In genomic region chr10:61919496-61919895, GRCm38 (mm10) we compare ENCODE assay signal across 11 mouse cellular contexts. TPM values are rescaled to one million over a fixed set of nuclear protein-coding genes. Genes with fewer than 3 reads are reported as not detected.
DNase-seq lines count a peak whose midpoint lies in the region; ATAC-seq lines count a peak whose summit lies in the region.
"Had no signal": no experiment of that assay in that cellular context is flagged by ENCODE, and none has a peak within 500 bp of the region (broad histone marks: within the 10 kb centered on the region; RNA-seq: fewer than 3 reads in every experiment).

No protein-coding gene starts in this region.

- H3K36me3 ChIP-seq in heart, embryonic 13.5 days: peaks cover 25% of the 10 kb centered on the region
- no peaks in the 10 kb centered on the region for H3K36me3 ChIP-seq in neural tube, embryonic 15.5 days
- H3K36me3 ChIP-seq in embryonic facial prominence, embryonic 14.5 days (ENCODE audit: control insufficient read depth, insufficient read depth, low read length): no peaks in the 10 kb centered on the region
- H3K36me3 ChIP-seq in stomach, embryonic 15.5 days: no peaks in the 10 kb centered on the region

- peak overlapping the region; percentile 69 for H3K9ac ChIP-seq in heart, embryonic 13.5 days
- no peak overlapping the region for H3K9ac ChIP-seq in neural tube, embryonic 15.5 days (replicated peaks)
- 0 out of 2 replicates have a peak overlapping the region, but pooled peaks have one; percentile 30 for H3K9ac ChIP-seq in embryonic facial prominence, embryonic 14.5 days (ENCODE audit: low read depth, low read length)
- H3K9ac ChIP-seq in stomach, embryonic 15.5 days: no peak overlapping the region

- peaks cover 47% of the 10 kb centered on the region for H3K4me1 ChIP-seq in heart, embryonic 13.5 days
- peaks cover 11% of the 10 kb centered on the region for H3K4me1 ChIP-seq in neural tube, embryonic 15.5 days
- H3K4me1 ChIP-seq in embryonic facial prominence, embryonic 14.5 days (ENCODE audit: control insufficient read depth, insufficient read depth, low read length): peaks cover 25% of the 10 kb centered on the region
- H3K4me1 ChIP-seq in stomach, embryonic 15.5 days: peaks cover 26% of the 10 kb centered on the region

- no peak for DNase-seq in heart, postnatal 36 days
- DNase-seq in neural tube, embryonic 10.5 days (ENCODE audit: extremely low spot score, low spot score): no peak
- DNase-seq in embryonic facial prominence, embryonic 14.5 days (ENCODE audit: low spot score): no peak
- DNase-seq in embryo, embryonic 9.5 days (ENCODE audit: extremely low spot score): no peak
- no peak for DNase-seq in layer of hippocampus, adult 18-20 months (ENCODE audit: low spot score in 2 of 2)
- DNase-seq: adrenal gland, postnatal 14 days had no signal

- no peak overlapping the region for H3K4me3 ChIP-seq in heart, embryonic 13.5 days
- no peak overlapping the region for H3K4me3 ChIP-seq in neural tube, embryonic 15.5 days (replicated peaks)
- no peak overlapping the region for H3K4me3 ChIP-seq in embryonic facial prominence, embryonic 14.5 days (ENCODE audit: low read depth, low read length)
- H3K4me3 ChIP-seq in stomach, embryonic 15.5 days (replicated peaks): no peak overlapping the region

- peaks cover 13% of the 10 kb centered on the region for H3K9me3 ChIP-seq in heart, embryonic 13.5 days
- H3K9me3 ChIP-seq in neural tube, embryonic 15.5 days (replicated peaks): peaks cover 5% of the 10 kb centered on the region; the same call in 1 of the 2 replicates
- H3K9me3 ChIP-seq in embryonic facial prominence, embryonic 14.5 days (ENCODE audit: control insufficient read depth, low read length): peaks cover 13% of the 10 kb centered on the region; the same call in 1 of the 2 replicates
- H3K9me3 ChIP-seq in stomach, embryonic 15.5 days: no peaks in the 10 kb centered on the region

- no peak for ATAC-seq in heart, embryonic 13.5 days (ENCODE audit: extremely low read depth, insufficient number of reproducible peaks, low FRiP score, low TSS enrichment)
- ATAC-seq in neural tube, embryonic 15.5 days (ENCODE audit: low FRiP score): no peak
- ATAC-seq in embryonic facial prominence, embryonic 14.5 days (ENCODE audit: low read depth): no peak
- no peak for ATAC-seq in stomach, embryonic 15.5 days (ENCODE audit: insufficient read depth, low FRiP score, low read depth)

- H3K4me2 ChIP-seq in heart, embryonic 13.5 days: peak overlapping the region; percentile 58; the same call in 1 of the 2 replicates
- no peak overlapping the region for H3K4me2 ChIP-seq in neural tube, embryonic 15.5 days
- H3K4me2 ChIP-seq in embryonic facial prominence, embryonic 14.5 days (ENCODE audit: low read depth, low read length): no peak overlapping the region
- H3K4me2 ChIP-seq in stomach, embryonic 15.5 days: no peak overlapping the region

- intact Hi-C loops in heart, postnatal 36 days (cut with DNase I): loop anchor here (5.0 kb wide), 1 partner anchor 58 kb away; the partner anchor contains the start of gene Col13a1

- no peaks in the 10 kb centered on the region for H3K27me3 ChIP-seq in heart, embryonic 13.5 days (replicated peaks)
- no peaks in the 10 kb centered on the region for H3K27me3 ChIP-seq in neural tube, embryonic 15.5 days (replicated peaks)
- H3K27me3 ChIP-seq in embryonic facial prominence, embryonic 14.5 days (replicated peaks; ENCODE audit: control insufficient read depth, insufficient read depth, low read length): no peaks in the 10 kb centered on the region
- H3K27me3 ChIP-seq in stomach, embryonic 15.5 days (replicated peaks): no peaks in the 10 kb centered on the region

- WGBS in heart, embryonic 13.5 days: 61% methylated on average over 4 of the region's 4 CpGs
- 84% methylated on average over 4 of the region's 4 CpGs for WGBS in neural tube, embryonic 15.5 days
- WGBS in embryonic facial prominence, embryonic 14.5 days: 75% methylated on average over 4 of the region's 4 CpGs
- WGBS in stomach, embryonic 15.5 days: 77% methylated on average over 4 of the region's 4 CpGs

- peak overlapping the region; percentile 93 for H3K27ac ChIP-seq in heart, embryonic 13.5 days (replicated peaks)
- H3K27ac ChIP-seq in neural tube, embryonic 15.5 days (replicated peaks): 0 out of 2 replicates have a peak overlapping the region, but pooled peaks have one; percentile 28
- peak overlapping the region; percentile 83 for H3K27ac ChIP-seq in embryonic facial prominence, embryonic 14.5 days (replicated peaks; ENCODE audit: low read depth, low read length)
- peak overlapping the region; percentile 80 for H3K27ac ChIP-seq in stomach, embryonic 15.5 days

RNA-seq across cellular contexts. Expression of gene Col13a1, which starts 59.4 kb away (rescaled TPM):
- 11.1 and 12.5 TPM in 2 replicates for polyA plus RNA-seq in heart, embryonic 13.5 days (2015; fragmentation: Nextera tagmentation; extraction: Ambion mirVana)
- total RNA-seq in heart, postnatal 36 days (2021): under 1 TPM; 0.65 to 0.97 TPM
- polyA plus RNA-seq in neural tube, embryonic 15.5 days (2015; fragmentation: Nextera tagmentation; extraction: Ambion mirVana): 3.5 and 4.3 TPM in 2 replicates
- 7.5 and 8.7 TPM in 2 replicates for polyA plus RNA-seq in embryonic facial prominence, embryonic 14.5 days (2014; fragmentation: Nextera tagmentation; extraction: Ambion mirVana)
- 6.8 TPM in 2 replicates for polyA plus RNA-seq in stomach, embryonic 15.5 days (2015; fragmentation: Nextera tagmentation; extraction: Ambion mirVana)
- 1 to 10 TPM in 1 of 2 experiments, under 1 TPM in 1; 0.91 to 1.5 TPM for total RNA-seq in layer of hippocampus, adult 18-20 months (2021)
- total RNA-seq: hematopoietic stem cell, adult 5-6 weeks; megakaryocyte, adult 5-6 weeks had no signal

Comparison
In these comparisons a context has a peak if more than half of its experiments do, and no peak if none do; other contexts are left out.
1. H3K27ac ChIP-seq: peak in every context shown above with its lines; median percentile 93 in heart, embryonic 13.5 days; 83 in embryonic facial prominence, embryonic 14.5 days; 80 in stomach, embryonic 15.5 days; 28 in neural tube, embryonic 15.5 days.
2. H3K9ac ChIP-seq: peak in heart, embryonic 13.5 days (single experiment) and embryonic facial prominence, embryonic 14.5 days (single experiment); none in neural tube, embryonic 15.5 days (single experiment) and stomach, embryonic 15.5 days (single experiment).